Mouse (Mus musculus) heart, embryonic 14.5 days (tissue): ENCODE measurements around the gene Col6a6. TPM values are rescaled to one million over a fixed set of nuclear protein-coding genes. Genes with fewer than 3 reads are reported as not detected.

ENCODE experiments used
- ATAC-seq: fragments of 200-750 bp; cut with Nextera tagmentation; 2 replicates; pipeline ENCODE4 v1.8.0; 2017; ENCODE audit warnings: low read depth, moderate TSS enrichment; ENCODE audit not compliant: insufficient number of reproducible peaks, insufficient read depth, low FRiP score
- H3K27ac ChIP-seq, 2 experiments: fragments of 200-500 bp in 1 of 2; fragments of 300-500 bp in 1 of 2; sonication (generic) in 1 of 2; replicated peaks in 1 of 2; 2 replicates each; pipeline ENCODE4 v1.5.1; 2012 to 2014; ENCODE audit warnings: low read depth in 2 of 2, low read length in 2 of 2, control low read depth in 1 of 2, mild to moderate bottlenecking in 1 of 2, mixed read lengths in 1 of 2; ENCODE audit not compliant: control insufficient read depth in 1 of 2, insufficient read depth in 1 of 2
- H3K27me3 ChIP-seq: fragments of 300-500 bp; sonication (generic); 2 replicates; pipeline ENCODE4 v1.6.1; 2014; ENCODE audit warnings: mild to moderate bottlenecking, low read length, control low read depth; ENCODE audit not compliant: control insufficient read depth, insufficient read depth
- H3K36me3 ChIP-seq: fragments of 300-500 bp; sonication (generic); 2 replicates; pipeline ENCODE4 v1.6.1; 2014; ENCODE audit warnings: mild to moderate bottlenecking, control low read depth, low read length, mixed read lengths; ENCODE audit not compliant: control insufficient read depth, insufficient read depth
- H3K4me1 ChIP-seq, 2 experiments: fragments of 200-500 bp in 1 of 2; fragments of 300-500 bp in 1 of 2; sonication (generic) in 1 of 2; 2 replicates each; pipeline ENCODE4 v1.6.1; 2012 to 2014; ENCODE audit warnings: low read length in 2 of 2, control low read depth in 1 of 2, mixed read lengths in 1 of 2; ENCODE audit not compliant: control insufficient read depth in 2 of 2, insufficient read depth in 2 of 2
- H3K4me2 ChIP-seq: fragments of 300-500 bp; sonication (generic); 2 replicates; pipeline ENCODE4 v1.6.1; 2014; ENCODE audit warnings: mild to moderate bottlenecking, low read length
- H3K4me3 ChIP-seq, 2 experiments: fragments of 200-500 bp in 1 of 2; fragments of 300-500 bp in 1 of 2; sonication (generic) in 1 of 2; 2 replicates each; pipeline ENCODE4 v1.5.1; 2012 to 2014; ENCODE audit warnings: low read length in 2 of 2, mild to moderate bottlenecking in 2 of 2, control low read depth in 1 of 2, low read depth in 1 of 2, moderate library complexity in 1 of 2; ENCODE audit not compliant: control insufficient read depth in 1 of 2, insufficient read depth in 1 of 2
- H3K9ac ChIP-seq: fragments of 300-500 bp; sonication (generic); 2 replicates; pipeline ENCODE4 v1.6.1; 2014; ENCODE audit warnings: mild to moderate bottlenecking, low read length
- H3K9me3 ChIP-seq: fragments of 300-500 bp; sonication (generic); 2 replicates; pipeline ENCODE4 v1.6.1; 2016; ENCODE audit warnings: low read length, control low read depth; ENCODE audit not compliant: control insufficient read depth
- WGBS: fragments of 180-500 bp; shearing (Covaris S2); extraction: QIAGEN DNeasy Blood & Tissue Kit; methylation state at CpG from one replicate; pipeline ENCODE4 v1.1.7; 2014; 5-methylcytosine and 5-hydroxymethylcytosine counted together
- polyA plus RNA-seq: library from polyadenylated mRNA; unstranded; fragments of >200 nt; fragmentation: Nextera tagmentation; extraction: Ambion mirVana; gene quantifications from 2 replicates; pipeline ENCODE4 v1.2.1, GENCODE M21; 2014

The Col6a6 gene
- polyA plus RNA-seq, 1 experiment from 2014 or later, result 4.2 TPM

- ATAC-seq, result no peak
- Histone ChIP-seq H3K4me2 (no peak overlapping the region), H3K36me3 (no peaks in the 10 kb centered on the region), H3K9ac (no peak overlapping the region), H3K27ac (peak overlapping the region; percentile 80 to 92), H3K9me3 (no peaks in the 10 kb centered on the region), H3K4me3 (no peak overlapping the region), H3K4me1 (peaks cover 27 to 33% of the 10 kb centered on the region in 2 experiments), H3K27me3 (peaks cover 9% of the 10 kb centered on the region)
- 63% methylated on average over 7 of the region's 7 CpGs for WGBS
These were observed 131.0 kb downstream of the Col6a6 start for GRCm38 (mm10) chr9:105696818-105697564.

- peaks cover 15% of the 10 kb centered on the region for H3K36me3 ChIP-seq
- H3K9me3 ChIP-seq, result no peaks in the 10 kb centered on the region
- ATAC-seq, result no peak
- H3K4me1 ChIP-seq, result peaks cover 23% of the 10 kb centered on the region in 2 experiments
- H3K4me3 ChIP-seq, result no peak overlapping the region
- H3K27ac ChIP-seq, result no peak overlapping the region
- WGBS, result 1% methylated on average over 5 of the region's 5 CpGs
- no peak overlapping the region for H3K4me2 ChIP-seq
- no peak overlapping the region for H3K9ac ChIP-seq
- peaks cover 9% of the 10 kb centered on the region for H3K27me3 ChIP-seq
These were observed 134.1 kb downstream of the Col6a6 start for GRCm38 (mm10) chr9:105693854-105694253.

- Histone ChIP-seq H3K9ac (no peak overlapping the region), H3K4me1 (peaks cover 15 to 16% of the 10 kb centered on the region in 2 experiments), H3K36me3 (peaks cover 22% of the 10 kb centered on the region), H3K27me3 (peaks cover 9% of the 10 kb centered on the region), H3K27ac (no peak overlapping the region), H3K9me3 (no peaks in the 10 kb centered on the region), H3K4me2 (no peak overlapping the region), H3K4me3 (no peak overlapping the region)
- 66% methylated on average over 9 of the region's 9 CpGs for WGBS
- no peak for ATAC-seq
These were observed 134.9 kb downstream of the Col6a6 start for GRCm38 (mm10) chr9:105693056-105693455.

- no peak for ATAC-seq
- H3K27ac ChIP-seq, result no peak overlapping the region
- no peak overlapping the region for H3K4me3 ChIP-seq
- H3K9me3 ChIP-seq, result no peaks in the 10 kb centered on the region
- 94% methylated on average over 14 of the region's 14 CpGs for WGBS
- H3K27me3 ChIP-seq, result peaks cover 9% of the 10 kb centered on the region
- H3K4me1 ChIP-seq, result peaks cover 11% of the 10 kb centered on the region in 2 experiments
- H3K36me3 ChIP-seq, result peaks cover 28% of the 10 kb centered on the region
- H3K4me2 ChIP-seq, result no peak overlapping the region
- no peak overlapping the region for H3K9ac ChIP-seq
These were observed 135.5 kb downstream of the Col6a6 start for GRCm38 (mm10) chr9:105692472-105692871.

GRCm38 (mm10) chr9:105689485-105689884 is 138.5 kb downstream of the Col6a6 start:
- no peak for ATAC-seq
- Histone ChIP-seq H3K36me3 (peaks cover 50% of the 10 kb centered on the region), H3K4me3 (no peak overlapping the region), H3K27ac (no peak overlapping the region), H3K4me2 (no peak overlapping the region), H3K9ac (no peak overlapping the region), H3K9me3 (no peaks in the 10 kb centered on the region), H3K27me3 (no peaks in the 10 kb centered on the region), H3K4me1 (peaks cover 9 to 11% of the 10 kb centered on the region in 2 experiments)
- WGBS, result 56% methylated on average over 7 of the region's 7 CpGs

- no peak overlapping the region for H3K9ac ChIP-seq
- no peaks in the 10 kb centered on the region for H3K9me3 ChIP-seq
- peaks cover 69% of the 10 kb centered on the region for H3K36me3 ChIP-seq
- WGBS, result 26% methylated on average over 13 of the region's 13 CpGs
- H3K27me3 ChIP-seq, result no peaks in the 10 kb centered on the region
- H3K4me1 ChIP-seq, result peaks cover 17 to 19% of the 10 kb centered on the region in 2 experiments
- peak; percentile 83 for ATAC-seq
- H3K4me2 ChIP-seq, result peak overlapping the region; percentile 15
- H3K4me3 ChIP-seq, result no peak overlapping the region
- peak overlapping the region; percentile 74 to 84 for H3K27ac ChIP-seq
These were observed 143.3 kb downstream of the Col6a6 start for GRCm38 (mm10) chr9:105684549-105685165.

GRCm38 (mm10) chr9:105681386-105681785 is 146.6 kb downstream of the Col6a6 start:
- H3K27ac ChIP-seq, result no peak overlapping the region
- no peak overlapping the region for H3K4me2 ChIP-seq
- H3K27me3 ChIP-seq, result no peaks in the 10 kb centered on the region
- H3K9me3 ChIP-seq, result no peaks in the 10 kb centered on the region
- H3K9ac ChIP-seq, result no peak overlapping the region
- H3K36me3 ChIP-seq, result peaks cover 72% of the 10 kb centered on the region
- ATAC-seq, result no peak
- H3K4me1 ChIP-seq, result peaks cover 17 to 19% of the 10 kb centered on the region in 2 experiments
- H3K4me3 ChIP-seq, result no peak overlapping the region
- WGBS, result 92% methylated on average over 7 of the region's 7 CpGs
